Mouse (Mus musculus) kidney, postnatal 0 days (tissue): Measurements from ENCODE around the gene Ccdc69. TPM values are rescaled to one million over a fixed set of nuclear protein-coding genes. Genes with fewer than 3 reads are reported as not detected.

Experiments
- ATAC-seq: fragments of 200-750 bp; cut with Nextera tagmentation; replicated peaks from 2 replicates; pipeline ENCODE4 v1.8.0; 2017; ENCODE audit warnings: low read depth, moderate number of reproducible peaks, moderate TSS enrichment, moderate library complexity; ENCODE audit not compliant: low FRiP score
- DNase-seq: peaks from one replicate; pipeline ENCODE4 v3.0.0-alpha.2; 2016; ENCODE audit warnings: low spot score
- H3K27ac ChIP-seq: fragments of 300-500 bp; sonication (generic); 2 replicates; pipeline ENCODE4 v1.5.1; 2014; ENCODE audit warnings: mild to moderate bottlenecking
- H3K27me3 ChIP-seq: fragments of 300-500 bp; sonication (generic); 2 replicates; pipeline ENCODE4 v1.6.1; 2014; ENCODE audit warnings: low read length, mixed read lengths; ENCODE audit not compliant: insufficient read depth
- H3K36me3 ChIP-seq: fragments of 300-500 bp; sonication (generic); 2 replicates; pipeline ENCODE4 v1.6.1; 2014; ENCODE audit warnings: low read length, mixed read lengths; ENCODE audit not compliant: insufficient read depth
- H3K4me1 ChIP-seq: fragments of 300-500 bp; sonication (generic); replicated peaks from 2 replicates; pipeline ENCODE4 v1.6.1; 2014; ENCODE audit warnings: antibody characterized with exemption, low read length, mixed read lengths; ENCODE audit not compliant: insufficient read depth
- H3K4me2 ChIP-seq: fragments of 300-500 bp; sonication (generic); 2 replicates; pipeline ENCODE4 v1.6.1; 2014; ENCODE audit warnings: mild to moderate bottlenecking, low read length, moderate library complexity, mixed read lengths
- H3K4me3 ChIP-seq: fragments of 300-500 bp; sonication (generic); replicated peaks from 2 replicates; pipeline ENCODE4 v1.5.1; 2014; ENCODE audit warnings: low read depth, low read length
- H3K9ac ChIP-seq: fragments of 300-500 bp; sonication (generic); 2 replicates; pipeline ENCODE4 v1.6.1; 2014; ENCODE audit warnings: low read depth, low read length
- H3K9me3 ChIP-seq: fragments of 300-500 bp; sonication (generic); replicated peaks from 2 replicates; pipeline ENCODE4 v1.6.1; 2016; ENCODE audit warnings: low read length, inconsistent platforms, mixed read lengths
- CTCF ChIP-seq: IDR thresholded peaks from 2 replicates; pipeline ENCODE4 v1.5.1; 2016; ENCODE audit warnings: antibody characterized with exemption, low read depth, mild to moderate bottlenecking, moderate library complexity
- WGBS: fragments of 180-500 bp; shearing (Covaris S2); extraction: QIAGEN DNeasy Blood & Tissue Kit; methylation state at CpG from one replicate; pipeline ENCODE4 v1.1.7; 2014; 5-methylcytosine and 5-hydroxymethylcytosine counted together
- polyA plus RNA-seq: library from polyadenylated mRNA; unstranded; fragments of >200 nt; fragmentation: Nextera tagmentation; extraction: Ambion mirVana; gene quantifications from 2 replicates; pipeline ENCODE4 v1.2.1, GENCODE M21; 2015

Ccdc69 gene
- polyA plus RNA-seq, 1 experiment from 2014 or later, result 2.5 TPM

GRCm38 (mm10) chr11:55060802-55061201 lies 17.1 kb downstream of the Ccdc69 start:
- Histone ChIP-seq H3K4me1 (no peaks in the 10 kb centered on the region), H3K36me3 (no peaks in the 10 kb centered on the region), H3K27me3 (no peaks in the 10 kb centered on the region), H3K4me3 (no peak overlapping the region), H3K9ac (no peak overlapping the region), H3K4me2 (no peak overlapping the region), H3K9me3 (no peaks in the 10 kb centered on the region), H3K27ac (no peak overlapping the region)
- WGBS, result 86% methylated on average over 5 of the region's 5 CpGs
- DNase-seq (no peak), ATAC-seq (no peak)
- TF ChIP-seq CTCF, result no peak

- Histone ChIP-seq H3K36me3 (no peaks in the 10 kb centered on the region), H3K27me3 (no peaks in the 10 kb centered on the region), H3K27ac (no peak overlapping the region), H3K9me3 (no peaks in the 10 kb centered on the region), H3K4me1 (no peaks in the 10 kb centered on the region), H3K4me2 (no peak overlapping the region), H3K4me3 (no peak overlapping the region), H3K9ac (no peak overlapping the region)
- 83% methylated on average over 3 of the region's 3 CpGs for WGBS
- ATAC-seq (no peak), DNase-seq (no peak)
- peak; percentile 30; the same call in 1 of the 2 replicates for TF ChIP-seq CTCF
Observed at GRCm38 (mm10) chr11:55057511-55057910, 20.4 kb downstream of the Ccdc69 start.

- peak; percentile 71 for DNase-seq
- H3K4me2 ChIP-seq, result no peak overlapping the region
- H3K4me3 ChIP-seq, result no peak overlapping the region
- H3K27me3 ChIP-seq, result no peaks in the 10 kb centered on the region
- no peaks in the 10 kb centered on the region for H3K36me3 ChIP-seq
- H3K4me1 ChIP-seq, result no peaks in the 10 kb centered on the region
- no peak for TF ChIP-seq CTCF
- ATAC-seq, result no peak; the same call in 1 of the 2 replicates
- WGBS, result 41% methylated on average over 7 of the region's 7 CpGs
- 0 out of 2 replicates have a peak overlapping the region, but pooled peaks have one; percentile 31 for H3K27ac ChIP-seq
- H3K9ac ChIP-seq, result no peak overlapping the region
- no peaks in the 10 kb centered on the region for H3K9me3 ChIP-seq
Observed at GRCm38 (mm10) chr11:55050837-55051510, 27.0 kb downstream of the Ccdc69 start.

- Histone ChIP-seq H3K4me1 (no peaks in the 10 kb centered on the region), H3K27ac (no peak overlapping the region), H3K4me2 (no peak overlapping the region), H3K9me3 (no peaks in the 10 kb centered on the region), H3K36me3 (no peaks in the 10 kb centered on the region), H3K4me3 (no peak overlapping the region), H3K27me3 (no peaks in the 10 kb centered on the region), H3K9ac (no peak overlapping the region)
- ATAC-seq (no peak), DNase-seq (no peak)
- TF ChIP-seq CTCF, result peak; percentile 73
- WGBS, result 51% methylated on average over 5 of the region's 5 CpGs
Observed at GRCm38 (mm10) chr11:55046600-55046999, 31.3 kb downstream of the Ccdc69 start.

GRCm38 (mm10) chr11:55041348-55041747 lies 36.6 kb downstream of the Ccdc69 start:
- Histone ChIP-seq H3K36me3 (no peaks in the 10 kb centered on the region), H3K4me3 (no peak overlapping the region), H3K9ac (no peak overlapping the region), H3K4me1 (no peaks in the 10 kb centered on the region), H3K9me3 (no peaks in the 10 kb centered on the region), H3K4me2 (no peak overlapping the region), H3K27ac (no peak overlapping the region), H3K27me3 (no peaks in the 10 kb centered on the region)
- peak; percentile 62 for TF ChIP-seq CTCF
- DNase-seq, result no peak
- WGBS, result 79% methylated on average over 4 of the region's 4 CpGs
- ATAC-seq, result no peak

- WGBS, result 4% methylated on average over 9 of the region's 9 CpGs
- peak; percentile 96 for TF ChIP-seq CTCF
- H3K27me3 ChIP-seq, result no peaks in the 10 kb centered on the region
- no peak overlapping the region for H3K4me3 ChIP-seq
- no peaks in the 10 kb centered on the region for H3K9me3 ChIP-seq
- ATAC-seq (no peak; the same call in 1 of the 2 replicates), DNase-seq (peak; percentile 87)
- H3K36me3 ChIP-seq, result no peaks in the 10 kb centered on the region
- no peaks in the 10 kb centered on the region for H3K4me1 ChIP-seq
- H3K9ac ChIP-seq, result no peak overlapping the region
- no peak overlapping the region for H3K4me2 ChIP-seq
- H3K27ac ChIP-seq, result no peak overlapping the region
Observed at GRCm38 (mm10) chr11:55039591-55039990, 38.3 kb downstream of the Ccdc69 start.
